Mouse (Mus musculus) kidney, embryonic 16.5 days (tissue): ENCODE measurements around the gene Map4k2. TPM values are rescaled to one million over a fixed set of nuclear protein-coding genes. Genes with fewer than 3 reads are reported as not detected.

Source experiments
- ATAC-seq: fragments of 200-750 bp; cut with Nextera tagmentation; 2 replicates; pipeline ENCODE4 v1.8.0; 2017; ENCODE audit warnings: moderate TSS enrichment; ENCODE audit not compliant: low FRiP score, low TSS enrichment
- H3K27ac ChIP-seq: fragments of 300-500 bp; sonication (generic); 2 replicates; pipeline ENCODE4 v1.5.1; 2014; ENCODE audit warnings: low read length
- H3K27me3 ChIP-seq: fragments of 300-500 bp; sonication (generic); 2 replicates; pipeline ENCODE4 v1.6.1; 2014; ENCODE audit warnings: low read length, control low read depth, mixed read lengths; ENCODE audit not compliant: insufficient read depth
- H3K36me3 ChIP-seq: fragments of 300-500 bp; sonication (generic); 2 replicates; pipeline ENCODE4 v1.6.1; 2014; ENCODE audit warnings: low read length, control low read depth, mixed read lengths; ENCODE audit not compliant: insufficient read depth
- H3K4me1 ChIP-seq: fragments of 300-500 bp; sonication (generic); 2 replicates; pipeline ENCODE4 v1.6.1; 2014; ENCODE audit warnings: low read length, control low read depth, mixed read lengths; ENCODE audit not compliant: insufficient read depth
- H3K4me2 ChIP-seq: fragments of 300-500 bp; sonication (generic); replicated peaks from 2 replicates; pipeline ENCODE4 v1.6.1; 2014; ENCODE audit warnings: low read depth, low read length
- H3K4me3 ChIP-seq: fragments of 300-500 bp; sonication (generic); 2 replicates; pipeline ENCODE4 v1.5.1; 2014; ENCODE audit warnings: mild to moderate bottlenecking, low read length
- H3K9ac ChIP-seq: fragments of 300-500 bp; sonication (generic); replicated peaks from 2 replicates; pipeline ENCODE4 v1.6.1; 2014; ENCODE audit warnings: low read length
- H3K9me3 ChIP-seq: fragments of 300-500 bp; sonication (generic); 2 replicates; pipeline ENCODE4 v1.6.1; 2016; ENCODE audit warnings: low read length, control low read depth
- WGBS: fragments of 180-500 bp; shearing (Covaris S2); extraction: QIAGEN DNeasy Blood & Tissue Kit; methylation state at CpG from one replicate; pipeline ENCODE4 v1.1.7; 2014; 5-methylcytosine and 5-hydroxymethylcytosine counted together
- polyA plus RNA-seq: library from polyadenylated mRNA; unstranded; fragments of >200 nt; fragmentation: Nextera tagmentation; extraction: Ambion mirVana; gene quantifications from 2 replicates; pipeline ENCODE4 v1.2.1, GENCODE M21; 2015

Gene Map4k2
- polyA plus RNA-seq, 1 experiment from 2014 or later, result 25.9 TPM

DNA sequence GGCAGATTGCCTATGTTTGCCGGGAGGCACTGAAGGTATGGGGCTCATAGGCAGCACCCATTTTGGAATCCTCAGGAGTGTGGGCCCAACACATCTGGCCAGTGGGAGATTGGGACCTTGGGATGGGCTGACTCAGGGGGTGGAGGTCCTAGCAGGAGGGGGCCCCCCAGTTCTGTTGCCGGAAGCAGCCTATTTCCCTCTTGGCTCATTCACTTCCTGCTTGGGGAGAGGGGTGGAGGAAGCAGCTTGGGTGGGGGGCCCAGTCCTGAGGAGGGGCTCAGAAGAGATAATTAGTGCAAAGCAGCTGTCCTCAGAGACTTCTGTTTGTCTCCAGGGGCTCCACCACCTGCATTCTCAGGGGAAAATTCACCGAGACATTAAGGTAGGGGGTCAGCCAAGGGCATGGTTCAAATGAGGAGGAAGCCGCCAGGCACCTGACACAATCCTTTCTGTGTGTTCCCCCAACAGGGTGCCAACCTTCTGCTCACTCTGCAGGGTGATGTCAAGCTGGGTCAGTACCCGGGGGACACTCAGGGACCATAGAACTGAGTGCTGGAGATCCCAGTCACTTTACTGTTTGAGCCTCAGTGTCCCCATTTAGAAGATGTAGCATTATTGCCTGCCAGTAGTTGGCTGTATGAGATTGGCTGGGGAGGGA lies 1.5 kb downstream of the Map4k2 start:
- Histone ChIP-seq H3K36me3 (peaks cover 50% of the 10 kb centered on the region), H3K9ac (no peak overlapping the region)
- ATAC-seq, result no peak

DNA sequence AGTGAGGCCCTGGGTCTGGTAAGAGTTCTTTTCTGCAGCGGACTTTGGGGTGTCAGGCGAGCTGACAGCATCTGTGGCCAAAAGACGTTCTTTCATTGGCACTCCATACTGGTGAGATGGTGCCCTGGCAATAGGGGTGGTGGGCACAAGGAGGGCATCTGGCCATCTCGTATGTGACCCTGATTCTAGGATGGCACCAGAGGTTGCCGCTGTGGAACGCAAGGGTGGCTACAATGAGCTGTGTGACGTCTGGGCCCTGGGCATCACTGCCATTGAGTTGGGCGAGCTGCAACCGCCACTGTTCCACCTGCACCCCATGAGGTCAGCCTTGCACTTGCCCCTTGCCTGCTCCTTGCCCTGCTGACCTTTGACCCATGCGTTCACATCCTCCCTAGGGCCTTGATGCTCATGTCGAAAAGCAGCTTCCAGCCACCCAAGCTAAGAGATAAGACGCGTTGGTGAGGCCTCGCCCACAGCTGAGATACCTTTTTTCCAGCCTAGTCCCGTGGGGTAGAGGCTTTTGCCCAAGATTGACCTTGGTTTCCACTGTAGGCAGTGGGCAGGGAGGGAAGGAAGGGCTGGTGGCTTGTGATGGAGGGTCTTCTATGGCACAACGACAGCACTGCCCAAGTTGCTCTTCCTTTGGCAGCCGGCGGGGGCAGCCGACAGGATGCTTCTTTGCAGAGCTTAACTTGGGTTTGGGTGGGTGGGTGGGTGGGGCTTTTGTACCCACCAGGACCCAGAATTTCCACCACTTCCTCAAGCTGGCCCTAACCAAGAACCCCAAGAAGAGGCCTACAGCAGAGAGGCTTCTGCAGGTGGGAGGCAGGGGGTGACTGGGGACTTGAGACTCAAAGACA lies 2.4 kb downstream of the Map4k2 start:
- Histone ChIP-seq H3K4me3 (no peak overlapping the region), H3K9ac (no peak overlapping the region), H3K4me2 (no peak overlapping the region), H3K27ac (no peak overlapping the region), H3K36me3 (peaks cover 44% of the 10 kb centered on the region), H3K27me3 (no peaks in the 10 kb centered on the region), H3K4me1 (peaks cover 25% of the 10 kb centered on the region), H3K9me3 (no peaks in the 10 kb centered on the region)
- 76% methylated on average over 19 of the region's 19 CpGs for WGBS
- ATAC-seq, result no peak

More for the DNA sequence above, 1.5 kb downstream of the Map4k2 start:
- no peaks in the 10 kb centered on the region for H3K27me3 ChIP-seq
- H3K4me2 ChIP-seq, result peak overlapping the region; percentile 99
- peaks cover 22% of the 10 kb centered on the region for H3K4me1 ChIP-seq
- H3K4me3 ChIP-seq, result peak overlapping the region; percentile 82
- no peak overlapping the region for H3K27ac ChIP-seq
- WGBS, result 72% methylated on average over 5 of the region's 5 CpGs
- no peaks in the 10 kb centered on the region for H3K9me3 ChIP-seq

DNA sequence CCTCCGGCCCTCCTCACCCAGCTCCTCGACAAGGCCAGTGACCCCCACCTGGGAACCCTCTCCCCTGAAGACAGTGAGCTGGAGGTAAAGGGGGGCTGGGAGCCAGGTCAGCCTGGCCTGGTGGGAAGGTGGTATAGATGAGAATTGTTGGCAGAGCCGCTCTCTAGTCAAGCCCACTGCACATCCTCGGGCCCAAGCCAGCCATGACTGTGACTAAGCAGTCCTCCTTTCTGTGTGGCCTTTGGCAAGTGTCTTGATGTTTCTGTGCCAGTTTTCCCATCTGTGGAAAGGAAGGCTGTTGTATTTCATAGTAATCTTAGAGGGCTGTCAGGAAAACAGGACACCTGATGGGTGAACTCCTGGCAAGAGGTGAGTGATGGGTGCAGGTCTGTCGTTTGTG lies 3.1 kb downstream of the Map4k2 start:
- Histone ChIP-seq H3K36me3 (peaks cover 37% of the 10 kb centered on the region), H3K9me3 (no peaks in the 10 kb centered on the region), H3K4me1 (peaks cover 31% of the 10 kb centered on the region), H3K4me3 (no peak overlapping the region), H3K27me3 (no peaks in the 10 kb centered on the region), H3K4me2 (no peak overlapping the region), H3K9ac (no peak overlapping the region), H3K27ac (no peak overlapping the region)
- ATAC-seq, result no peak
- WGBS, result 93% methylated on average over 5 of the region's 5 CpGs

GRCm38 (mm10) chr19:6346023-6346422 lies 5.1 kb downstream of the Map4k2 start:
- 95% methylated on average over 5 of the region's 5 CpGs for WGBS
- H3K9me3 ChIP-seq, result no peaks in the 10 kb centered on the region
- H3K4me3 ChIP-seq, result no peak overlapping the region
- no peak overlapping the region for H3K4me2 ChIP-seq
- ATAC-seq, result no peak
- no peak overlapping the region for H3K27ac ChIP-seq
- peaks cover 23% of the 10 kb centered on the region for H3K4me1 ChIP-seq
- no peaks in the 10 kb centered on the region for H3K27me3 ChIP-seq
- H3K36me3 ChIP-seq, result peaks cover 27% of the 10 kb centered on the region
- no peak overlapping the region for H3K9ac ChIP-seq

DNA sequence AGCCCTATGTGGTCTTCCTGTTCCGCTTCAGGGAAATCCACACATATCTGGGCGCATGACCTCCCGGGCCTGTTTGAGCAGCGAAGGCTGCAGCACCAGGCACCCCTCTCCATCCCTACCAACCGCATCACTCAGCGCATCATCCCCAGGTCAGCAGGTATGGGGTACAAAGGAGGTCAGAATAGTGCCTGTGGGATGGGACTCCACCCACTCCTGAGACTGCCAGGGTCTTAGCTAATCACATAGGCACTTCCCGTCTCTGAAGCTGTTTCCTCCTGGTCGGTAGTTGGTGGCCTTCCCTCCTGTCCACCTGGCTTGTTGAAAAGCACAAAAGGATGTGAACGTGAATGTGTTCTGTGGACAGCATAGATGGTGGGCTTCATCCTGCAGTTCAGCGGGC lies 5.7 kb downstream of the Map4k2 start:
- H3K4me1 ChIP-seq, result peaks cover 23% of the 10 kb centered on the region
- H3K9ac ChIP-seq, result no peak overlapping the region
- H3K27ac ChIP-seq, result no peak overlapping the region
- 84% methylated on average over 10 of the region's 10 CpGs for WGBS
- H3K4me3 ChIP-seq, result no peak overlapping the region
- H3K27me3 ChIP-seq, result no peaks in the 10 kb centered on the region
- no peak for ATAC-seq
- H3K36me3 ChIP-seq, result peaks cover 27% of the 10 kb centered on the region
- no peaks in the 10 kb centered on the region for H3K9me3 ChIP-seq
- no peak overlapping the region for H3K4me2 ChIP-seq

DNA sequence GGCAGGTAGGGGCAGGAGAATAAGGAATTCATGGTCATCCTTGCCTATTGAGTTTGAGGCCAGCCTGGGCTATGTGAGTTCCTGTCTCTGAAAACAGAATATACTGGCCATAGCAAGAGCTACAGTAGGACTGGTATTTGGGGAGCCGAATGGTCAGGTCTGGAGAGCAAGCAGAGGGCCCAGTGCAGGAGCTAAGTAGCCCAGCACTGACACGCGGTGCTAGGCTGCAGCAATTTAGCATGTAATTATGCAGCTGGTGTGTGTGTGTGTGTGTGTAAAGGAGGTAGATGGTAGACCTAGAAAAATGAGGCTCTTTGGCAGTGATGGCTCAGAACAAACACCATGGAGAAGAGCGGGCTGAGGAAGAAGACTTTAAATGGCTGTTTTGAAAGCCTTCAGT lies 6.7 kb downstream of the Map4k2 start:
- H3K4me1 ChIP-seq, result peaks cover 23% of the 10 kb centered on the region
- ATAC-seq, result no peak
- no peak overlapping the region for H3K27ac ChIP-seq
- no peak overlapping the region for H3K9ac ChIP-seq
- H3K27me3 ChIP-seq, result no peaks in the 10 kb centered on the region
- no peak overlapping the region for H3K4me2 ChIP-seq
- 90% methylated on average over 4 of the region's 4 CpGs for WGBS
- H3K9me3 ChIP-seq, result no peaks in the 10 kb centered on the region
- H3K4me3 ChIP-seq, result no peak overlapping the region
- H3K36me3 ChIP-seq, result peaks cover 28% of the 10 kb centered on the region

GRCm38 (mm10) chr19:6348717-6349116 lies 7.8 kb downstream of the Map4k2 start:
- no peak overlapping the region for H3K4me2 ChIP-seq
- 60% methylated on average over 9 of the region's 9 CpGs for WGBS
- H3K36me3 ChIP-seq, result peaks cover 33% of the 10 kb centered on the region
- peaks cover 19% of the 10 kb centered on the region for H3K4me1 ChIP-seq
- H3K27me3 ChIP-seq, result no peaks in the 10 kb centered on the region
- H3K9me3 ChIP-seq, result no peaks in the 10 kb centered on the region
- no peak for ATAC-seq
- peak overlapping the region; percentile 72 for H3K27ac ChIP-seq
- no peak overlapping the region for H3K4me3 ChIP-seq
- H3K9ac ChIP-seq, result no peak overlapping the region

DNA sequence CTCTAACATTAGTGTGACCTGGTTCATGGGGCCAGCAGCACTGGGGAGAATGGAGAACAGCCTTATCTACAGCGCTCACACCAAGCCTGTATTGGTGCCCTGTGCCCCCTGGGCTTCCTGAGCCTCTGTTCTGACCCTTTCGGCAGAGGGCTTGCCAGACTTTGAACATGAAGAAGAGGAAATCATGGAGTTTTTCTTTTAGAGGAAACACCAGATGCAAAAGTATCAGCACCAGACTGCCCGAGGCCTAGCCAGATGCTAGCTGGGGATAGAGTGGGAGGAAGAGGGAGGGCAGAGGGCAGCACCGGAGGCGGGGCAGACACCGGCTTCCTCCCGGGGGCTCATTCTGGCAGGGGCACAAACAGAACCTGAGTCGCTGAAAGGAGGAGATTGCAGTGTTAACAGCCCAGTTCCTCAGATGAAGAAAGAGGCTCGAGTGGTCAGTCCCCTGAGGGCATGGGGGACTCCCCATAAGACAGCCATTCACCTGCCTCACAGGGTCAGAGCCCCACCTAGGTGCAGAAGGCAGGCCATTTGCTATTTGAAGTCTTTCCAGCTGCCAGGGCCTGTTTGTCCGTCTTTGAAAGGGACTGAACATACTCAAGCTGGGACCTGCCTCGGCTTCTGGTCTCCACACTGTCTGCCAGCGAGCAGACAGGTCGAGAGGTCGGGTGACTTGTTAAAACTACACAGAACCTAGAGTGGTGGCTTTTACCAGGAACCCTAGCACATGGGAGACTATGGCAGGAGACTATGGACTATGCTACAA lies 8.5 kb downstream of the Map4k2 start:
- ATAC-seq, result peak; percentile 53; the same call in 1 of the 2 replicates
- peaks cover 27% of the 10 kb centered on the region for H3K36me3 ChIP-seq

DNA sequence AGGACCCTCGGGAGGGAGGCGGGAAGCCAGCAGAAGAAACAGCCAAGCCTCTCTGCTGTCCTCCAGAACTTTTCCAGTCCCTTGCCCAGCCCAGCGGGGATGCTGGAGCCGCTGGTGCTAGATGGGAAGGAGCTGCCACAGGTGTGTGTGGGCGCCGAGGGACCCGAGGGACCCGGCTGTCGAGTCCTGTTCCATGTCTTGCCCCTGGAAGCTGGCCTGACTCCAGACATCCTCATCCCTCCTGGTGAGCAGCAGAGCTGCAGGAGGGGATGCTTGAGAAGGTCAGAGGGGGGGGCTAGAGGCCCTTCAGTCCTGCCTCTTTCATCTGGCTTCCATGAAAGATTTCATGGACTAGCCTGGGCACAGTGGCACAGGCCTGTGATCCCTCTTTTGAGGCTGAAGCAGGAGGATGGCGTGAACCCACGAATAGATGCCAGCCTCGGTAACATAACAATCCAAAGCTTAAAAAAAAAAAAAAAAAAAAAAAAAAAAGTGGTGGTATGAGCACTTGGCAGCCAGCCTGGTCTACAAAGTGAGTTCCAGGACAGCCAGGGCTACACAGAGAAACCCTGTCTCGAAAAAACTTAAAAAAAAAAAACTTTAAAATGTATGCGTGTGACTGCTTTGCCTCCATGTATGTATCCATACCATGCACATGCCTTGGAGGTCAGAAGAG lies 10.6 kb downstream of the Map4k2 start:
- Histone ChIP-seq H3K9me3 (no peaks in the 10 kb centered on the region), H3K4me1 (peaks cover 19% of the 10 kb centered on the region), H3K27ac (no peak overlapping the region), H3K4me2 (no peak overlapping the region), H3K9ac (0 out of 2 replicates have a peak overlapping the region, but pooled peaks have one; percentile 15), H3K36me3 (peaks cover 12% of the 10 kb centered on the region; the same call in 1 of the 2 replicates), H3K27me3 (no peaks in the 10 kb centered on the region), H3K4me3 (no peak overlapping the region)
- WGBS, result 70% methylated on average over 14 of the region's 14 CpGs
- ATAC-seq, result no peak

More for the DNA sequence above, 8.5 kb downstream of the Map4k2 start:
- H3K4me3 ChIP-seq, result no peak overlapping the region
- WGBS, result 19% methylated on average over 14 of the region's 14 CpGs
- peak overlapping the region; percentile 72; the same call in 1 of the 2 replicates for H3K27ac ChIP-seq
- H3K27me3 ChIP-seq, result no peaks in the 10 kb centered on the region
- no peaks in the 10 kb centered on the region for H3K9me3 ChIP-seq
- H3K4me1 ChIP-seq, result peaks cover 19% of the 10 kb centered on the region
- H3K4me2 ChIP-seq, result no peak overlapping the region
- 0 out of 2 replicates have a peak overlapping the region, but pooled peaks have one; percentile 3 for H3K9ac ChIP-seq
